Mouse (Mus musculus): ENCODE data around the gene Retreg3.

GRCm38 (mm10) chr11:101084811-101085210 is 34.9 kb downstream of the Retreg3 start:
- TF ChIP-seq CTCF (IDR thresholded peaks at IDR 0.05; ENCODE audit: extremely low read depth, insufficient read depth, insufficient read length, insufficient replicate concordance) (no peak), POLR2A (IDR thresholded peaks at IDR 0.05; ENCODE audit: low read depth, low read length) (no peak)
